Mouse (Mus musculus): ENCODE results near the gene Tmem184b. TPM values are rescaled to one million over a fixed set of nuclear protein-coding genes. Genes with fewer than 3 reads are reported as not detected.
A peak's percentile ranks its signal among the peaks of the same experiment; 100 is the strongest.

Gene Tmem184b
- polyA plus RNA-seq, 1 experiment from 2014 or later, result 50.4 TPM

MicroRNAs within 50 kb of the gene (microRNA counts, 519-probe panel; counts per million panel counts)
- microRNA mmu-miR-1943, result 342 counts per million, percentile 67 among the panel's probes with 10 or more counts

Small RNA genes lying within 50 kb of the gene (microRNA-seq; reads per million reads assigned to microRNA genes)
- 1.1 reads per million for gene Mir1943

Other genes with a start within 250 kb of the Tmem184b start
- gene Sox10, start 238.3 kb downstream of the Tmem184b start, polyA plus RNA-seq (2016; fragmentation: Nextera tagmentation; extraction: Ambion mirVana), result 27.4 and 35.8 TPM in 2 replicates
- gene Pick1, start 174.4 kb downstream of the Tmem184b start, polyA plus RNA-seq (2016; fragmentation: Nextera tagmentation; extraction: Ambion mirVana), result 72.6 and 78.2 TPM in 2 replicates
- 1.3 and 1.5 TPM in 2 replicates for gene Gm49486, start 174.2 kb downstream of the Tmem184b start, polyA plus RNA-seq (2016; fragmentation: Nextera tagmentation; extraction: Ambion mirVana)
- gene Slc16a8, start 148.8 kb downstream of the Tmem184b start, polyA plus RNA-seq (2016; fragmentation: Nextera tagmentation; extraction: Ambion mirVana), result 0.14 and 0.27 TPM in 2 replicates
- gene Baiap2l2, start 118.0 kb downstream of the Tmem184b start, polyA plus RNA-seq (2016; fragmentation: Nextera tagmentation; extraction: Ambion mirVana), result 2.6 and 2.7 TPM in 2 replicates
- 40.1 and 40.4 TPM in 2 replicates for gene Pla2g6, start 75.2 kb downstream of the Tmem184b start, polyA plus RNA-seq (2016; fragmentation: Nextera tagmentation; extraction: Ambion mirVana)
- gene Maff, start 56.9 kb downstream of the Tmem184b start, polyA plus RNA-seq (2016; fragmentation: Nextera tagmentation; extraction: Ambion mirVana), result 0.92 and 1.4 TPM in 2 replicates
- gene Csnk1e, start 52.0 kb upstream of the Tmem184b start, polyA plus RNA-seq (2016; fragmentation: Nextera tagmentation; extraction: Ambion mirVana), result 303 and 308 TPM in 2 replicates
- gene Kcnj4, start 101.7 kb upstream of the Tmem184b start, polyA plus RNA-seq (2016; fragmentation: Nextera tagmentation; extraction: Ambion mirVana), result not detected in 2 replicates
- 19.6 and 20.2 TPM in 2 replicates for gene Kdelr3, start 112.8 kb upstream of the Tmem184b start, polyA plus RNA-seq (2016; fragmentation: Nextera tagmentation; extraction: Ambion mirVana)
- gene Ddx17, start 143.2 kb upstream of the Tmem184b start, polyA plus RNA-seq (2016; fragmentation: Nextera tagmentation; extraction: Ambion mirVana), result 66.5 and 71.8 TPM in 2 replicates
- gene Dmc1, start 201.5 kb upstream of the Tmem184b start, polyA plus RNA-seq (2016; fragmentation: Nextera tagmentation; extraction: Ambion mirVana), result 1.1 and 1.4 TPM in 2 replicates